Mouse (Mus musculus): ENCODE results near the gene Lrrc45. TPM values are rescaled to one million over a fixed set of nuclear protein-coding genes. Genes with fewer than 3 reads are reported as not detected.
A peak's percentile ranks its signal among the peaks of the same experiment; 100 is the strongest.

Gene Lrrc45
- polyA plus RNA-seq, 1 experiment = 33.5 TPM

GRCm38 (mm10) chr11:120676951-120677350, 36.8 kb upstream of the Lrrc45 start:
- TF ChIP-seq CTCF (IDR thresholded peaks at IDR 0.05; ENCODE audit: extremely low read depth, insufficient read depth, insufficient read length, insufficient replicate concordance) (no peak), POLR2A (IDR thresholded peaks at IDR 0.05; ENCODE audit: low read depth, low read length) (no peak)
- no peaks in the 10 kb centered on the region for H3K27me3 ChIP-seq (ENCODE audit: control insufficient read depth, insufficient read depth, low read length)
- DNase-seq (ENCODE audit: low read depth in 1 of 2, low spot score in 2 of 2) = no peak
- peaks cover 3% of the 10 kb centered on the region for H3K36me3 ChIP-seq (ENCODE audit: control insufficient read depth, insufficient read depth, low read length)
- H3K27ac ChIP-seq (ENCODE audit: insufficient read depth, low read length) = no peak overlapping the region
- no peak overlapping the region for H3K4me3 ChIP-seq (ENCODE audit: extremely low read depth, insufficient read depth, insufficient read length)
- WGBS = 91% methylated on average over 4 of the region's 4 CpGs
- H3K4me1 ChIP-seq (ENCODE audit: control insufficient read depth, insufficient read depth, insufficient read length) = peaks cover 6% of the 10 kb centered on the region; the same call in 1 of the 2 replicates

- no peaks in the 10 kb centered on the region for H3K27me3 ChIP-seq (ENCODE audit: control insufficient read depth, insufficient read depth, low read length)
- H3K4me3 ChIP-seq (ENCODE audit: extremely low read depth, insufficient read depth, insufficient read length) = no peak overlapping the region
- 75% methylated on average over 3 of the region's 3 CpGs for WGBS
- 0 out of 2 replicates have a peak, but pooled peaks cover 2% of the 10 kb centered on the region for H3K4me1 ChIP-seq (ENCODE audit: control insufficient read depth, insufficient read depth, insufficient read length)
- TF ChIP-seq POLR2A (IDR thresholded peaks at IDR 0.05; ENCODE audit: low read depth, low read length) = no peak
- TF ChIP-seq CTCF (IDR thresholded peaks at IDR 0.05; ENCODE audit: extremely low read depth, insufficient read depth, insufficient read length, insufficient replicate concordance) = peak; percentile 22; the same call in 1 of the 2 replicates
- H3K27ac ChIP-seq (ENCODE audit: insufficient read depth, low read length) = no peak overlapping the region
- peak in 1 of 2 experiments; percentile 28 for DNase-seq (ENCODE audit: low read depth in 1 of 2, low spot score in 2 of 2)
- H3K36me3 ChIP-seq (ENCODE audit: control insufficient read depth, insufficient read depth, low read length) = peaks cover 9% of the 10 kb centered on the region
Observed at GRCm38 (mm10) chr11:120679909-120680308, 33.8 kb upstream of the Lrrc45 start.

GRCm38 (mm10) chr11:120682683-120683082, 31.0 kb upstream of the Lrrc45 start:
- H3K4me3 ChIP-seq (ENCODE audit: extremely low read depth, insufficient read depth, insufficient read length) = no peak overlapping the region
- 87% methylated on average over 5 of the region's 5 CpGs for WGBS
- H3K36me3 ChIP-seq (ENCODE audit: control insufficient read depth, insufficient read depth, low read length) = peaks cover 18% of the 10 kb centered on the region
- H3K27ac ChIP-seq (ENCODE audit: insufficient read depth, low read length) = no peak overlapping the region
- no peaks in the 10 kb centered on the region for H3K4me1 ChIP-seq (ENCODE audit: control insufficient read depth, insufficient read depth, insufficient read length)
- no peak for DNase-seq (ENCODE audit: low read depth in 1 of 2, low spot score in 2 of 2)
- TF ChIP-seq CTCF (IDR thresholded peaks at IDR 0.05; ENCODE audit: extremely low read depth, insufficient read depth, insufficient read length, insufficient replicate concordance) (no peak), POLR2A (IDR thresholded peaks at IDR 0.05; ENCODE audit: low read depth, low read length) (no peak)
- H3K27me3 ChIP-seq (ENCODE audit: control insufficient read depth, insufficient read depth, low read length) = no peaks in the 10 kb centered on the region

GRCm38 (mm10) chr11:120683536-120683935, 30.2 kb upstream of the Lrrc45 start:
- Histone ChIP-seq H3K4me3 (ENCODE audit: extremely low read depth, insufficient read depth, insufficient read length) (no peak overlapping the region), H3K4me1 (ENCODE audit: control insufficient read depth, insufficient read depth, insufficient read length) (no peaks in the 10 kb centered on the region), H3K36me3 (ENCODE audit: control insufficient read depth, insufficient read depth, low read length) (peaks cover 16% of the 10 kb centered on the region), H3K27me3 (ENCODE audit: control insufficient read depth, insufficient read depth, low read length) (no peaks in the 10 kb centered on the region), H3K27ac (ENCODE audit: insufficient read depth, low read length) (no peak overlapping the region)
- no peak for DNase-seq (ENCODE audit: low read depth in 1 of 2, low spot score in 2 of 2)
- no peak for TF ChIP-seq POLR2A (IDR thresholded peaks at IDR 0.05; ENCODE audit: low read depth, low read length)
- no peak for TF ChIP-seq CTCF (IDR thresholded peaks at IDR 0.05; ENCODE audit: extremely low read depth, insufficient read depth, insufficient read length, insufficient replicate concordance)
- 86% methylated on average over 3 of the region's 3 CpGs for WGBS

- WGBS = 88% methylated on average over 2 of the region's 2 CpGs
- TF ChIP-seq CTCF (IDR thresholded peaks at IDR 0.05; ENCODE audit: extremely low read depth, insufficient read depth, insufficient read length, insufficient replicate concordance) = no peak
- DNase-seq (ENCODE audit: low read depth in 1 of 2, low spot score in 2 of 2) = no peak
- H3K4me3 ChIP-seq (ENCODE audit: extremely low read depth, insufficient read depth, insufficient read length) = no peak overlapping the region
- no peak overlapping the region for H3K27ac ChIP-seq (ENCODE audit: insufficient read depth, low read length)
- no peaks in the 10 kb centered on the region for H3K4me1 ChIP-seq (ENCODE audit: control insufficient read depth, insufficient read depth, insufficient read length)
- H3K36me3 ChIP-seq (ENCODE audit: control insufficient read depth, insufficient read depth, low read length) = peaks cover 19% of the 10 kb centered on the region
- no peaks in the 10 kb centered on the region for H3K27me3 ChIP-seq (ENCODE audit: control insufficient read depth, insufficient read depth, low read length)
Observed at GRCm38 (mm10) chr11:120684086-120684485, 29.6 kb upstream of the Lrrc45 start.

GRCm38 (mm10) chr11:120684660-120685059, 29.1 kb upstream of the Lrrc45 start:
- WGBS = 88% methylated on average over 2 of the region's 2 CpGs
- Histone ChIP-seq H3K27ac (ENCODE audit: insufficient read depth, low read length) (no peak overlapping the region), H3K4me3 (ENCODE audit: extremely low read depth, insufficient read depth, insufficient read length) (no peak overlapping the region), H3K4me1 (ENCODE audit: control insufficient read depth, insufficient read depth, insufficient read length) (no peaks in the 10 kb centered on the region), H3K27me3 (ENCODE audit: control insufficient read depth, insufficient read depth, low read length) (no peaks in the 10 kb centered on the region), H3K36me3 (ENCODE audit: control insufficient read depth, insufficient read depth, low read length) (peaks cover 24% of the 10 kb centered on the region)
- DNase-seq (ENCODE audit: low read depth in 1 of 2, low spot score in 2 of 2) = no peak
- TF ChIP-seq CTCF (IDR thresholded peaks at IDR 0.05; ENCODE audit: extremely low read depth, insufficient read depth, insufficient read length, insufficient replicate concordance) = no peak
- TF ChIP-seq POLR2A (IDR thresholded peaks at IDR 0.05; ENCODE audit: low read depth, low read length) = no peak

GRCm38 (mm10) chr11:120686650-120687272, 27.0 kb upstream of the Lrrc45 start:
- TF ChIP-seq POLR2A (IDR thresholded peaks at IDR 0.05; ENCODE audit: low read depth, low read length) (no peak), CTCF (IDR thresholded peaks at IDR 0.05; ENCODE audit: extremely low read depth, insufficient read depth, insufficient read length, insufficient replicate concordance) (no peak)
- peaks cover 30% of the 10 kb centered on the region for H3K36me3 ChIP-seq (ENCODE audit: control insufficient read depth, insufficient read depth, low read length)
- no peaks in the 10 kb centered on the region for H3K4me1 ChIP-seq (ENCODE audit: control insufficient read depth, insufficient read depth, insufficient read length)
- WGBS = 95% methylated on average over 20 of the region's 20 CpGs
- H3K27me3 ChIP-seq (ENCODE audit: control insufficient read depth, insufficient read depth, low read length) = no peaks in the 10 kb centered on the region
- no peak overlapping the region for H3K4me3 ChIP-seq (ENCODE audit: extremely low read depth, insufficient read depth, insufficient read length)
- no peak overlapping the region for H3K27ac ChIP-seq (ENCODE audit: insufficient read depth, low read length)
- DNase-seq (ENCODE audit: low read depth in 1 of 2, low spot score in 2 of 2) = no peak

Measured in spleen, adult 2 months (tissue).